Mouse (Mus musculus) liver, embryonic 11.5 days (tissue): ENCODE data around the gene Tal1. TPM values are rescaled to one million over a fixed set of nuclear protein-coding genes. Genes with fewer than 3 reads are reported as not detected.

ENCODE experiments used
- ATAC-seq: fragments of 200-750 bp; cut with Nextera tagmentation; replicated peaks from 2 replicates; pipeline ENCODE4 v1.8.0; 2017; ENCODE audit warnings: moderate number of reproducible peaks, mild to moderate bottlenecking, moderate TSS enrichment, moderate library complexity; ENCODE audit not compliant: low FRiP score
- DNase-seq: peaks from one replicate; pipeline ENCODE4 v3.0.0-alpha.2; 2017; ENCODE audit warnings: low spot score
- H3K27ac ChIP-seq: fragments of 300-500 bp; sonication (generic); 2 replicates; pipeline ENCODE4 v1.5.1; 2014; ENCODE audit warnings: mild to moderate bottlenecking, low read depth, low read length, control low read depth
- H3K27me3 ChIP-seq: fragments of 300-500 bp; sonication (generic); replicated peaks from 2 replicates; pipeline ENCODE4 v1.6.1; 2014; ENCODE audit warnings: low read length, mixed read lengths; ENCODE audit not compliant: control insufficient read depth, insufficient read depth
- H3K36me3 ChIP-seq: fragments of 300-500 bp; sonication (generic); 2 replicates; pipeline ENCODE4 v1.6.1; 2014; ENCODE audit warnings: mild to moderate bottlenecking, low read length, moderate library complexity, mixed read lengths; ENCODE audit not compliant: control insufficient read depth, insufficient read depth
- H3K4me1 ChIP-seq: fragments of 300-500 bp; sonication (generic); replicated peaks from 2 replicates; pipeline ENCODE4 v1.6.1; 2014; ENCODE audit warnings: low read length, mixed read lengths; ENCODE audit not compliant: control insufficient read depth, insufficient read depth
- H3K4me2 ChIP-seq: fragments of 300-500 bp; sonication (generic); 2 replicates; pipeline ENCODE4 v1.6.1; 2014; ENCODE audit warnings: mild to moderate bottlenecking, control low read depth, moderate library complexity
- H3K4me3 ChIP-seq: fragments of 300-500 bp; sonication (generic); 2 replicates; pipeline ENCODE4 v1.5.1; 2014; ENCODE audit warnings: low read depth, low read length, control low read depth
- H3K9ac ChIP-seq: fragments of 300-500 bp; sonication (generic); 2 replicates; pipeline ENCODE4 v1.6.1; 2014; ENCODE audit warnings: low read depth, low read length, control low read depth
- H3K9me3 ChIP-seq: fragments of 300-500 bp; sonication (generic); 2 replicates; pipeline ENCODE4 v1.6.1; 2016; ENCODE audit warnings: low read length, inconsistent platforms, mixed read lengths; ENCODE audit not compliant: control insufficient read depth
- WGBS: fragments of 180-500 bp; shearing (Covaris S2); extraction: QIAGEN DNeasy Blood & Tissue Kit; methylation state at CpG from one replicate; pipeline ENCODE4 v1.1.7; 2014; 5-methylcytosine and 5-hydroxymethylcytosine counted together
- polyA plus RNA-seq: library from polyadenylated mRNA; unstranded; fragments of >200 nt; fragmentation: Nextera tagmentation; extraction: Ambion mirVana; gene quantifications from 2 replicates; pipeline ENCODE4 v1.2.1, GENCODE M21; 2014

Gene Tal1
- 42.7 and 47.6 TPM in 2 replicates for polyA plus RNA-seq

DNA sequence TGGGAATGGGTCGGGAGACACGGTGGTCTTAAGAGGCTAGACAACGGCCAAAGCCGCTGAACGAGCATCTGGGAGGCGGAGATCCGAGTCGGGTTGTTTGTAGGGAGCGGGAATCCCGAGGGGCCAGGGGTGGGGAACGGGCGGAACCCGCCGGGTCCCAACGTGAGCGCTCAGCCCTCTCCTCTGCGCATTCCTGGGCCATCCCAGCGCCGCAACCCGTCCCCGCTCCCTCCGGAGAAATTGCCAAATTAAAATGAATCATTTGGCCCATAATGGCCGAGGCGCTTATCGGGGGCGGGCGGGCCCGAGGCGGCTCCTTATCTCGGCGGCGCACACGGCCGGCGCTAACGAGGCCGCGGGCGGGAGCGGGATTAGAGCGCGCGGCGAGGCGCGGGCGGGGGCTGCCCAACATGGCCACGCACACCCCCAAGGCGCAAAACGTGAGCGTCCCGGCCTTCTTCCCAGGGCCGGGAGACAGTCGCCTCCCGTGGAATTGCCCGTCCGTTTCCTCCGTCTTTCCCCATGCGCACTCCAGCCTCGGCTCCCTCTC is at the start of gene Tal1:
Gene Tal1 (plus strand): TSS at position 56 of the 550 bp plus-strand sequence.
- Histone ChIP-seq H3K27ac (peak within 1 kb of the TSS; percentile 98), H3K27me3 (peaks cover 35% of the 10 kb centered on the region), H3K4me2 (peak within 1 kb of the TSS; percentile 88), H3K4me1 (peaks cover 26% of the 10 kb centered on the region), H3K36me3 (no peaks in the 10 kb centered on the region), H3K9ac (peak within 1 kb of the TSS; percentile 98), H3K4me3 (peak within 1 kb of the TSS; percentile 77), H3K9me3 (no peaks in the 10 kb centered on the region)
- under 1% methylated on average over 58 of the region's 60 CpGs for WGBS
- ATAC-seq (peak; percentile 83), DNase-seq (peak; percentile 83)

DNA sequence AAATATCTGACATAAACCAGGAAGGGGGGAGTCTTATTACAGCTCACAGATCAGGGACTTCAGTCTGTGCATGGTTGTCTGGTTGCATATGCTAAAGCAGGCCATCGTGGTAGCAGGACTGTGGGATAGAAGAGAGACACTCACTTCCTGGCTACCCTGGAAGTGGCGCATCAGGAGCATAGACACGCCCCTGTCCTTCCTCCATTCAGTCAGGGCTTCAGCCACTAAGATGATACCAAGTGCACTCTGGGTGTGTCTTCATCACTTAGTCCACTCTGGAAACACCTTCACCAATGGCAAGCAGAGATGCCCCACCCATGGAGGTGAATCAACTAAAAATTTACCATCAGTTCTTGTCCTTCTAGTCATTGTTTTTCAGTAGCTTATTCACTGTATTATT is 42.0 kb upstream of the Tal1 start:
- Histone ChIP-seq H3K27ac (no peak overlapping the region), H3K4me2 (no peak overlapping the region), H3K9ac (no peak overlapping the region), H3K9me3 (no peaks in the 10 kb centered on the region), H3K36me3 (peaks cover 25% of the 10 kb centered on the region), H3K4me1 (no peaks in the 10 kb centered on the region), H3K27me3 (no peaks in the 10 kb centered on the region), H3K4me3 (no peak overlapping the region)
- DNase-seq (no peak), ATAC-seq (no peak)
- 80% methylated on average over 3 of the region's 3 CpGs for WGBS

DNA sequence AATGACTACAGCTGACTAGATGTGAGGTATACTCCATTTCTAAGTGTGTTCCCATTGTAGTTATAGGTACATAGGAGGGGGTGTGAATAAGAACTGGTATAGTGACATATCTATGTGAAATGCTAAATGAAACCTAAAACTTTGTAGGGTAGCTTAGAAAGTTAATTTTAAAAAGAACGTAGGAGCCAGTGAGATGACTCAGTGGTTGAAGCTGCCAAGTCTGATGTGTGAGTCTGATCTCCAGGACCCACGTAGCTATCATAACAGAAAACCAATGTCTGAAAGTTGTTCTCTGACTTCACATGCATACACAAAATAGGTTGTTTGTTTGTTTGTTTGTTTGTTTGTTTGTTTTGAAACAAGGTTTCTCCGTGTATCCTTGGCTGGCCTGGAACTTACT is 36.2 kb upstream of the Tal1 start:
- no peaks in the 10 kb centered on the region for H3K9me3 ChIP-seq
- H3K4me1 ChIP-seq: no peaks in the 10 kb centered on the region
- WGBS: 91% methylated on average over 3 of the region's 3 CpGs
- H3K27ac ChIP-seq: no peak overlapping the region
- H3K9ac ChIP-seq: no peak overlapping the region
- H3K4me2 ChIP-seq: no peak overlapping the region
- DNase-seq (no peak), ATAC-seq (no peak)
- no peak overlapping the region for H3K4me3 ChIP-seq
- no peaks in the 10 kb centered on the region for H3K27me3 ChIP-seq
- H3K36me3 ChIP-seq: peaks cover 30% of the 10 kb centered on the region

DNA sequence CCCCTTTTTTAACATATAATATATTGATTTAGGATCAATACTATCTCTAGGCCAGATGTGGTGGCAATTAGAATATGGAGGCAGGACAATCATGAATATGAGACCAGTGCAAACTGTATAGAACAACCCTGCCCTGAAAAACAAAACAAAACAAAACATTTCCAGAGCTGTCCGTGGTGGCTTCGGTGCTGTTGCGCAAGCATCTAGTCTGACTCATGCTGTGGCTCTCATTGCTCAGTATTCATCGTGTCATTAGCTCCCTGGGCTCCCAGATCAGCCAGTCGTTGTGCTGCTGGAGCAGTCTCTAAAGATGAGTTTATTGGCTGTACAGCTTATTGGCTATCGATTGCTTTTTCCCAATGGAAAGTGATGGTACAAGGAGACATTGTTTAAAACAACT is 21.2 kb upstream of the Tal1 start:
- H3K4me3 ChIP-seq: no peak overlapping the region
- no peak overlapping the region for H3K27ac ChIP-seq
- H3K27me3 ChIP-seq: no peaks in the 10 kb centered on the region
- WGBS: 57% methylated on average over 6 of the region's 6 CpGs
- H3K4me1 ChIP-seq: no peaks in the 10 kb centered on the region
- peaks cover 17% of the 10 kb centered on the region for H3K36me3 ChIP-seq
- H3K9ac ChIP-seq: no peak overlapping the region
- no peak for DNase-seq
- no peaks in the 10 kb centered on the region for H3K9me3 ChIP-seq
- ATAC-seq: peak; percentile 21; the same call in 1 of the 2 replicates
- H3K4me2 ChIP-seq: no peak overlapping the region

DNA sequence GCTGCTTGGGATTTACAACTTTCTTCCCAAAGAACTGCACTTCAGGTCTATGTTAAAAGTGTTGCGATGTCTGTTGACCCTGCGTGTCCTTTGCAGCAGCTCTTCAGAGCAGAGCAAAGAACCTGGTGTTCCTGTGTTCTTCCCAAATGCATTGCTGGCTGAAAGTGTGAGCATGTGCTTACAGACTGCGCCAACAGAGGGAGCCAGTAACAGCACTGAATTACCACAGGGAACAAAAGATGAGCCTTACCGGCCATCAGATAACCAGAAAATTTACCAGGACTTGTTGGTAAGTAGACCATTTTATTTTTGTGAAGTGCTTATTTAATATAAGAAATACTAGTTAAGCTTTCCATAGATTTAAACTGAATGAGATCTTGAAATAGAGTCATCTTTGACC is 18.0 kb upstream of the Tal1 start:
- no peak overlapping the region for H3K4me2 ChIP-seq
- H3K27me3 ChIP-seq: no peaks in the 10 kb centered on the region
- no peaks in the 10 kb centered on the region for H3K4me1 ChIP-seq
- H3K4me3 ChIP-seq: no peak overlapping the region
- peaks cover 25% of the 10 kb centered on the region for H3K36me3 ChIP-seq
- no peak overlapping the region for H3K27ac ChIP-seq
- WGBS: 37% methylated on average over 4 of the region's 4 CpGs
- no peak overlapping the region for H3K9ac ChIP-seq
- ATAC-seq: peak; percentile 55; the same call in 1 of the 2 replicates
- H3K9me3 ChIP-seq: no peaks in the 10 kb centered on the region
- DNase-seq: no peak

DNA sequence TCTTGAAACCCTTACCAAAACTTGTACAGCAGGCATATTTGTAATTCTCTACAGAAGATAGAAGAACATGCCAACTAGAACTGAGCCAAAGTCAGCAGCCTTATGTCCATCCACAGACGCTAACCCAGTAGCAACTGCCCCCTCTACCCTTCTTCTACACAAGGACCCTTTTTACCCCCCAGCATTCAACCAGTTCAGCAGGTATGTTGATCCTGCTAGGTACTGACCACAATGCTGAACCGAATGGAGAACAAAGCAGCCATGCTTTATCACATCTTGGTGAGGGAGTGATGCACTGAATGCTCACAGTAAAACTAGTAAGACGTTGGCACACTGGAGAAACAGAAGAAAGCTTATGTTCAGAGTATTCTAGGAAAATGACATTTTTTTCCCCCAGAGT is 10.6 kb upstream of the Tal1 start:
- ATAC-seq (no peak), DNase-seq (no peak)
- Histone ChIP-seq H3K9me3 (no peaks in the 10 kb centered on the region), H3K4me1 (peaks cover 26% of the 10 kb centered on the region), H3K27me3 (0 out of 2 replicates have a peak, but pooled peaks cover 2% of the 10 kb centered on the region), H3K9ac (no peak overlapping the region), H3K27ac (no peak overlapping the region), H3K4me3 (no peak overlapping the region), H3K36me3 (peaks cover 11% of the 10 kb centered on the region), H3K4me2 (no peak overlapping the region)
- 83% methylated on average over 3 of the region's 3 CpGs for WGBS

DNA sequence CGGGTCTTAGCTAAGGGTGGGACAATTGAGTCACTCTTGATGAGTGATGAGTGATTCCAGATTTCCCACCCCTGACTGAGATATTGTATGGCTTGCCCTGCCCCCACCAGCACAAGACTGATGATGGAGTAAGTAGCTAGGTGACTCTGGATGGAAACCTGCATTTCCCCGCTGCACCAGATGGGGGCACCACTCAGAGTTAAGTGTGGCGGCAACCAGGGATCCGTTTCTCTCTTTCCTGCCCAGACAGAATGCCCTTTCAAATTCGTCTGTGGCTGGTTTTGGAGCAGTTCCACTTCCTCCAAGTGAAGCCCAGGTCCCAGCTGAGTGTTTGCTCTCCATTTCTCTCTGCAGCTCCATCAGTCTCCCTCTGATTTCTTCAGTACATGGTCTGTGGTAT is 8.5 kb upstream of the Tal1 start:
- no peaks in the 10 kb centered on the region for H3K9me3 ChIP-seq
- peak; percentile 82 for DNase-seq
- peak overlapping the region; percentile 41 for H3K4me3 ChIP-seq
- peak; percentile 77 for ATAC-seq
- peak overlapping the region; percentile 92 for H3K27ac ChIP-seq
- peak overlapping the region; percentile 72 for H3K9ac ChIP-seq
- no peaks in the 10 kb centered on the region for H3K36me3 ChIP-seq
- peaks cover 36% of the 10 kb centered on the region for H3K4me1 ChIP-seq
- H3K4me2 ChIP-seq: peak overlapping the region; percentile 80
- H3K27me3 ChIP-seq: peaks cover 2% of the 10 kb centered on the region; the same call in 1 of the 2 replicates
- WGBS: 4% methylated on average over 5 of the region's 5 CpGs

DNA sequence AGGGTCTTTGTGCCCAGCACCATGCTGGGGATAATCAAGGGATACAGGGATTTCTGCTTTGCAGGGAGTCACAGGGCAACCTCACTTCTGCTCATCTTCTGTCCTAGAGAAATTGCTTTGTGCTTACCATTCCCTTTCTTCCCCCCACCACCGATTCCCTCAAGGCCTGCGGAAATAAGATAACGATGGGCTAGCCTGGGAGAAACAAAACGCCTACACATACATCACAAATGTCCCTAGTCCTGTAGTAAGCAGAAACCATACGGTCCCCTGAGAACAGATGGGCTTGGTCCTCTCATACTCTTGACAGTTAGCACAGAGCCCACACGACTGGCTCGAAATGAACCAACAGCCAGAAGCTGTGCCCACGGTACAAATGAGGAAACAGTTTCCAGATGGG is 8.0 kb upstream of the Tal1 start:
- no peaks in the 10 kb centered on the region for H3K9me3 ChIP-seq
- peak overlapping the region; percentile 41 for H3K4me3 ChIP-seq
- peak; percentile 85 for ATAC-seq
- peak overlapping the region; percentile 72 for H3K9ac ChIP-seq
- peak overlapping the region; percentile 92 for H3K27ac ChIP-seq
- peaks cover 2% of the 10 kb centered on the region; the same call in 1 of the 2 replicates for H3K27me3 ChIP-seq
- H3K4me1 ChIP-seq: peaks cover 40% of the 10 kb centered on the region
- no peak for DNase-seq
- H3K36me3 ChIP-seq: no peaks in the 10 kb centered on the region
- H3K4me2 ChIP-seq: peak overlapping the region; percentile 80
- 32% methylated on average over 8 of the region's 8 CpGs for WGBS

DNA sequence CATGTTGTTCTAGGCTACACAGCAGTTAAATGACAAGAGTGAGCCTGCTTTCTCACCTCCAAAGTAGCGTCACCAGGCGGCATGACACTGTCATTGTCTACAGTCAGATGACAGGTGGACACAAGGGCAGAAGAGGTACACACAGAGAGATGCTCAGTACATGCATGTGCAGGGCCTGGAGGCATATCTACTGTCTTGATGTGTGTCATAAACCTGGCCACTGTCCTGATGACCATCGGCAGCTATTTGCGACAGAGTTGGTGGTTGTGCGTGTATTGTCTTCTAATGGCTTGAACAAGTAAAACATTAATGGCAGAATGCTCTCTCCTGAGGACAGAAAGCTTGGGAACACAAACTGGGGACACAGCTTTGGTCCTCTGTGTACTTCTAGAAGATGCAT is 5.0 kb upstream of the Tal1 start:
- Histone ChIP-seq H3K4me1 (peaks cover 52% of the 10 kb centered on the region), H3K9ac (no peak overlapping the region), H3K27ac (no peak overlapping the region), H3K9me3 (no peaks in the 10 kb centered on the region), H3K4me3 (no peak overlapping the region), H3K36me3 (no peaks in the 10 kb centered on the region), H3K4me2 (no peak overlapping the region), H3K27me3 (peaks cover 16% of the 10 kb centered on the region)
- ATAC-seq (no peak), DNase-seq (no peak)
- WGBS: 76% methylated on average over 5 of the region's 5 CpGs
